Mouse (Mus musculus) MEL (cell line): ENCODE results near the gene Dock7.

Source experiments
- BHLHE40 ChIP-seq: IDR thresholded peaks from 2 replicates; pipeline ENCODE4 v1.6.1; 2012; ENCODE audit warnings: low read depth, mild to moderate bottlenecking, inconsistent platforms, low read length, improper control_type of control experiment, borderline replicate concordance
- CTCF ChIP-seq, 3 experiments: IDR thresholded peaks in 2 of 3; conservative IDR thresholded peaks in 1 of 3; 2 replicates each; pipeline ENCODE4 v1.5.1; 2011 to 2012; ENCODE audit warnings: low read length in 3 of 3, low read depth in 2 of 3, mild to moderate bottlenecking in 2 of 3, improper control_type of control experiment in 1 of 3, inconsistent platforms in 1 of 3, mixed read lengths in 1 of 3, moderate library complexity in 1 of 3; ENCODE audit not compliant: control insufficient read depth in 1 of 3, insufficient read depth in 1 of 3, poor library complexity in 1 of 3, severe bottlenecking in 1 of 3
- ELF1 ChIP-seq: IDR thresholded peaks from 2 replicates; pipeline ENCODE4 v1.6.1; 2014; ENCODE audit warnings: low read depth, mild to moderate bottlenecking, inconsistent platforms, low read length, improper control_type of control experiment, moderate library complexity
- EP300 ChIP-seq, 2 experiments: IDR thresholded peaks; 2 replicates each; pipeline ENCODE4 v1.6.1; 2011; ENCODE audit warnings: improper control_type of control experiment in 2 of 2, low read length in 2 of 2, low read depth in 1 of 2, mild to moderate bottlenecking in 1 of 2
- POLR2A ChIP-seq, 2 experiments: IDR thresholded peaks; 2 replicates each; pipeline ENCODE4 v1.6.1; 2011 to 2012; ENCODE audit warnings: low read length in 2 of 2, mild to moderate bottlenecking in 2 of 2, control low read depth in 1 of 2, improper control_type of control experiment in 1 of 2, low read depth in 1 of 2, moderate library complexity in 1 of 2; ENCODE audit not compliant: control insufficient read depth in 1 of 2, insufficient read depth in 1 of 2, poor library complexity in 1 of 2
- TAL1 ChIP-seq: IDR thresholded peaks from 2 replicates; pipeline ENCODE4 v1.6.1; 2012; ENCODE audit warnings: mild to moderate bottlenecking, inconsistent platforms, low read length, moderate library complexity, mixed read lengths
- UBTF ChIP-seq: IDR thresholded peaks from 2 replicates; pipeline ENCODE4 v1.6.1; 2012; ENCODE audit warnings: low read depth, mild to moderate bottlenecking, inconsistent platforms, low read length, improper control_type of control experiment, moderate library complexity, borderline replicate concordance; ENCODE audit not compliant: insufficient read depth

DNA sequence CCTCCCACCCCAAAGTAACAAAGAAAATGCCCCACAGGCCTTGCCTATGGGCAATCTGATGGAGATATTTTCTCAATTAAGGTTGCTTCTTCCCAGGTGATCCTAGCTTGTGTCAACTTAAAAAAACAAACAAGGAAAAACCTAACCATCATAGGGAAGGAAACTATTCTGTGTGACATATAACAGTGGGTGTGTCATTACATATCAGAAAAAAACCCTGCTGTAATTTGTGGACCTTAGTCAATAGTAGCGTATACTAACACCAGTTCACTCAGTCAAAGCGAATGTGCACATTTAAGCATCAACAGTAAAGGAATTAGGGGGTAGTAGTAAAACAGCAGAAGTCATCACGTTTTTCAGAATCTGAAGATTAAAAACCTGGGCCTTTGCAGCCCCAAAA is 28.9 kb downstream of the Dock7 start:
- no peak for TF ChIP-seq BHLHE40
- TF ChIP-seq EP300 (IDR thresholded peaks at IDR 0.05; ENCODE audit: low read depth in 1 of 2, low read length in 2 of 2): no peak
- no peak for TF ChIP-seq POLR2A (IDR thresholded peaks at IDR 0.05; ENCODE audit: control insufficient read depth in 1 of 2, insufficient read depth in 1 of 2, low read depth in 1 of 2, low read length in 2 of 2, poor library complexity in 1 of 2)
- TF ChIP-seq CTCF (IDR thresholded peaks at IDR 0.05 in 2 of 3, conservative IDR thresholded peaks at IDR 0.05 in 1 of 3; ENCODE audit: control insufficient read depth in 1 of 3, insufficient read depth in 1 of 3, low read depth in 2 of 3, low read length in 3 of 3, poor library complexity in 1 of 3, severe bottlenecking in 1 of 3): no peak
- TF ChIP-seq TAL1: no peak
- no peak for TF ChIP-seq ELF1
- no peak for TF ChIP-seq UBTF
